Comparison of ENCODE assay signal across 12 mouse cellular contexts in the genomic region with DNA sequence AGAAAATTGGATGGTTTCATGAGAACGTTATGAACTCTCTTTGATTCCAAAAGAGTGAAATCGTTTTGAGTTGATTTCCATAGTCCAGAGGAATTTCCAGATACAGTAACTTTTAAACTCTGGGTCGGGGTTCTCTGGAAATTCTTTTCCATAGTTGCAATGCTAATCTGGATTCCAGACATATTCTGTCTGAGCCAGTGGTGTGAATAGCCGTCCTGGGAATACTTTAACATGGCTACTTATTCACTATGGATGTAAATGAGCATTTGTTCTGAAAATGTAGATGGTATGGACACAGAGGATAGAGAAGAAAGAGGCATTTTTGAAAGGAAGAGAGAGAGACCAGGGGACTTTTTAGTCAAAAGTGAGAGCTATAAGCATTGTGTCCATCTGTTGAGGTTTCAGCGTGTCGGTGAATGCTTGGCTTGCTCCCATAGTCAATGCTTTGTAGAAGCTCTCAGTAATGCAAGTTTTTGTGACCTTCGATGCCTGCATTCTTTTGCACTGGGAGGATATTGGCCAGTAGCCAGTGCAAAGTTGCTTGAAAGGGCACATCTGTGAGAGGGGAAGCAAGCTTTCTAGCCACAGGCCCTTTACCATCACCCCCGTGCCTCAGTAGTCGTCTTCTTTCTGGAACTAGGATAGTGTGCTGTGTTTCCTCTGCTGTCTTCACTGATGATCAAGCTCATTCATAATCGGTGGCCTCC.
A peak's percentile ranks its signal among the peaks of the same experiment; 100 is the strongest.
DNase-seq lines count a peak whose midpoint lies in the region; ATAC-seq lines count a peak whose summit lies in the region.
"Had no signal": no experiment of that assay in that cellular context is flagged by ENCODE, and none has a peak within 500 bp of the region (broad histone marks: within the 10 kb centered on the region; RNA-seq: fewer than 3 reads in every experiment).

No protein-coding gene starts in this region.

- no peaks in the 10 kb centered on the region for H3K9me3 ChIP-seq in heart, embryonic 13.5 days
- H3K9me3 ChIP-seq: midbrain, embryonic 15.5 days had no signal

- ATAC-seq in heart, embryonic 13.5 days (ENCODE audit: extremely low read depth, insufficient number of reproducible peaks, low FRiP score, low TSS enrichment): no peak
- ATAC-seq: inflammation-experienced regulatory T-cells, adult 6 months; midbrain, embryonic 15.5 days had no signal

- H3K9ac ChIP-seq in heart, embryonic 13.5 days: no peak overlapping the region
- H3K9ac ChIP-seq: midbrain, embryonic 15.5 days had no signal

- H3K4me3 ChIP-seq in heart, embryonic 13.5 days: no peak overlapping the region
- H3K4me3 ChIP-seq: midbrain, embryonic 15.5 days had no signal

- no peaks in the 10 kb centered on the region for H3K36me3 ChIP-seq in heart, embryonic 13.5 days
- H3K36me3 ChIP-seq: midbrain, embryonic 15.5 days had no signal

- no peak for DNase-seq in heart, adult 9 months (ENCODE audit: low spot score in 2 of 2)
- peak; percentile 17 for DNase-seq in ovary, postnatal 36 days (ENCODE audit: low spot score)
- no peak for DNase-seq in ovary, postnatal 14 days (ENCODE audit: low spot score)
- DNase-seq in kidney, postnatal 10 days: peak; percentile 82
- peak; percentile 44 to 49 for DNase-seq in lung, postnatal 4 days
- DNase-seq in urinary bladder, postnatal 25 days (ENCODE audit: low spot score): no peak
- no peak for DNase-seq in MN1 (ENCODE audit: low spot score)
- DNase-seq: cerebellum, postnatal 36 days; thymus, adult 2 months had no signal

- WGBS in heart, embryonic 13.5 days: 54% methylated on average over 10 of the region's 10 CpGs

- H3K27me3 ChIP-seq in heart, embryonic 13.5 days (replicated peaks): no peaks in the 10 kb centered on the region
- H3K27me3 ChIP-seq: midbrain, embryonic 15.5 days had no signal

- H3K4me2 ChIP-seq in heart, embryonic 13.5 days: no peak overlapping the region
- H3K4me2 ChIP-seq: midbrain, embryonic 15.5 days had no signal

- H3K27ac ChIP-seq in heart, embryonic 13.5 days (replicated peaks): peak overlapping the region; percentile 42
- H3K27ac ChIP-seq: midbrain, embryonic 15.5 days had no signal

- peaks cover 8% of the 10 kb centered on the region for H3K4me1 ChIP-seq in heart, embryonic 13.5 days
- H3K4me1 ChIP-seq: midbrain, embryonic 15.5 days had no signal

Comparison
In these comparisons a context has a peak if more than half of its experiments do, and no peak if none do; other contexts are left out.
1. DNase-seq: peak in ovary, postnatal 36 days (single experiment), kidney, postnatal 10 days (single experiment) and lung, postnatal 4 days (2 of 2); none in heart, adult 9 months (0 of 2), ovary, postnatal 14 days (single experiment), urinary bladder, postnatal 25 days (single experiment) and MN1 (single experiment).